Mouse (Mus musculus) fibroblast of lung, adult 2 months (primary cell): ENCODE measurements around the gene Insl3.

ENCODE experiments used
- DNase-seq: peaks from one replicate; pipeline ENCODE4 v3.0.0-alpha.2; 2011; ENCODE audit warnings: low read depth

Insl3 gene

GRCm38 (mm10) chr8:71689028-71689427, at the start of gene Insl3:
Gene Insl3, plus strand, starts transcription at chr8:71689214.
- no peak for DNase-seq

GRCm38 (mm10) chr8:71639318-71639717, 49.7 kb upstream of the Insl3 start:
- DNase-seq, result no peak

- no peak for DNase-seq
Measured at GRCm38 (mm10) chr8:71645510-71645909, 43.5 kb upstream of the Insl3 start.

GRCm38 (mm10) chr8:71654600-71654999, 34.4 kb upstream of the Insl3 start:
- DNase-seq, result no peak

GRCm38 (mm10) chr8:71657816-71658215, 31.2 kb upstream of the Insl3 start:
- no peak for DNase-seq

GRCm38 (mm10) chr8:71658515-71659049, 30.4 kb upstream of the Insl3 start:
- no peak for DNase-seq

- DNase-seq, result no peak
Measured at GRCm38 (mm10) chr8:71659751-71660150, 29.3 kb upstream of the Insl3 start.

GRCm38 (mm10) chr8:71660325-71661120, 28.5 kb upstream of the Insl3 start:
- no peak for DNase-seq

- DNase-seq, result no peak
Measured at GRCm38 (mm10) chr8:71665331-71666130, 23.5 kb upstream of the Insl3 start.

- DNase-seq, result no peak
Measured at GRCm38 (mm10) chr8:71666855-71667254, 22.2 kb upstream of the Insl3 start.

- DNase-seq, result no peak
Measured at GRCm38 (mm10) chr8:71667256-71667655, 21.8 kb upstream of the Insl3 start.

- no peak for DNase-seq
Measured at GRCm38 (mm10) chr8:71668220-71668975, 20.6 kb upstream of the Insl3 start.

- DNase-seq, result no peak
Measured at GRCm38 (mm10) chr8:71670198-71670597, 18.8 kb upstream of the Insl3 start.

- DNase-seq, result no peak
Measured at GRCm38 (mm10) chr8:71670621-71671548, 18.1 kb upstream of the Insl3 start.

- no peak for DNase-seq
Measured at GRCm38 (mm10) chr8:71671549-71671965, 17.5 kb upstream of the Insl3 start, which contains the start of gene Unc13a. Gene Unc13a, minus strand, starts transcription at chr8:71671757.

- no peak for DNase-seq
Measured at GRCm38 (mm10) chr8:71672168-71672735, 16.8 kb upstream of the Insl3 start.

- no peak for DNase-seq
Measured at GRCm38 (mm10) chr8:71674071-71674470, 14.9 kb upstream of the Insl3 start.

- DNase-seq, result no peak
Measured at GRCm38 (mm10) chr8:71675456-71676019, 13.5 kb upstream of the Insl3 start.

- no peak for DNase-seq
Measured at GRCm38 (mm10) chr8:71676020-71676741, 12.8 kb upstream of the Insl3 start, which contains the start of gene Jak3. Gene Jak3, plus strand, starts transcription at chr8:71676296.
